In the genomic region with DNA sequence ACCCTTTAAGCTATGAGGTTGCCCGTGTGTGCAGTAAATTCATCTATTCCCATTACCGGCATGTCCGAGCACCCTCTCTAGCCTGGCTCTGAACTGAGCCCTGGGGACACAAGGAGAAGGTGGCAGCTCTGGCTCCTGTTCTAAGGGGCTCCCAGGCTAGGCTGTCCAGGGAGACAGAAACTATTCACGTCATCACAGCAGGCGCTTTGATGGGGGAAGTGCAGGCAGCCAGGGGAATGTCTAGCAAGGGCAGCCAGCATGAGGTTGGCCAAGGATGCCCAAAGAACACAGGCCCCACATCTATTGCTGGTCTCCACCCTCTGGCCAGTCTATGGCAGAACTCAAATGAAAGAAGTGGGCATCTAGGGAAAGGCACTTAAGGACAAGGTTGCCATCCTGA, we compare ENCODE assay signal across 8 mouse cellular contexts. TPM values are rescaled to one million over a fixed set of nuclear protein-coding genes. Genes with fewer than 3 reads are reported as not detected.
DNase-seq lines count a peak whose midpoint lies in the region; ATAC-seq and TF ChIP-seq lines count a peak whose summit lies in the region.
"Had no signal": no experiment of that assay in that cellular context is flagged by ENCODE, and none has a peak within 500 bp of the region (broad histone marks: within the 10 kb centered on the region; RNA-seq: fewer than 3 reads in every experiment).

No protein-coding gene starts in this region.

- H3K27me3 ChIP-seq in embryonic facial prominence, embryonic 11.5 days (ENCODE audit: control insufficient read depth, insufficient read depth, low read length): no peaks in the 10 kb centered on the region
- H3K27me3 ChIP-seq in heart, embryonic 13.5 days (replicated peaks): no peaks in the 10 kb centered on the region; the same call in 1 of the 2 replicates
- no peaks in the 10 kb centered on the region for H3K27me3 ChIP-seq in limb, embryonic 12.5 days

- peaks cover 14 to 40% of the 10 kb centered on the region in 2 experiments for H3K4me1 ChIP-seq in ES-E14 (ENCODE audit: control insufficient read depth in 2 of 2, insufficient read depth in 2 of 2, low read length in 2 of 2, poor library complexity in 1 of 2)
- peaks cover 26% of the 10 kb centered on the region for H3K4me1 ChIP-seq in embryonic facial prominence, embryonic 11.5 days (ENCODE audit: control insufficient read depth, insufficient read depth, low read length)
- H3K4me1 ChIP-seq in heart, embryonic 13.5 days: peaks cover 56% of the 10 kb centered on the region
- H3K4me1 ChIP-seq in limb, embryonic 12.5 days (replicated peaks): peaks cover 51% of the 10 kb centered on the region

- H3K4me3 ChIP-seq in ES-E14 (ENCODE audit: insufficient read depth in 1 of 2, low read depth in 1 of 2, low read length in 2 of 2, poor library complexity in 1 of 2, severe bottlenecking in 1 of 2): no peak overlapping the region
- H3K4me3 ChIP-seq in embryonic facial prominence, embryonic 11.5 days (ENCODE audit: low read depth, low read length): no peak overlapping the region; the same call in 1 of the 2 replicates
- no peak overlapping the region for H3K4me3 ChIP-seq in heart, embryonic 13.5 days
- no peak overlapping the region for H3K4me3 ChIP-seq in limb, embryonic 12.5 days (replicated peaks)

- WGBS in embryonic facial prominence, embryonic 11.5 days: 76% methylated on average over 5 of the region's 5 CpGs
- WGBS in heart, embryonic 13.5 days: 64% methylated on average over 5 of the region's 5 CpGs
- 79% methylated on average over 5 of the region's 5 CpGs for WGBS in limb, embryonic 12.5 days

- no peak for ATAC-seq in embryonic facial prominence, embryonic 11.5 days (replicated peaks; ENCODE audit: insufficient number of reproducible peaks, low FRiP score, low TSS enrichment, low read depth)
- no peak for ATAC-seq in heart, embryonic 13.5 days (ENCODE audit: extremely low read depth, insufficient number of reproducible peaks, low FRiP score, low TSS enrichment)
- ATAC-seq in limb, embryonic 12.5 days (ENCODE audit: insufficient number of reproducible peaks, insufficient read depth, low FRiP score, low TSS enrichment, low read depth): no peak

- in situ Hi-C loops in ES-E14 (cut with MboI; ENCODE audit: low sequenced_read_pairs in 2 of 2, unreplicated experiment in 2 of 2): no loop called here

- H3K9ac ChIP-seq in ES-E14 (ENCODE audit: insufficient read depth, low read depth, low read length, poor library complexity, severe bottlenecking): peak overlapping the region; percentile 11; the same call in 1 of the 2 replicates
- no peak overlapping the region; the same call in 1 of the 2 replicates for H3K9ac ChIP-seq in embryonic facial prominence, embryonic 11.5 days (replicated peaks; ENCODE audit: low read length)
- peak overlapping the region; percentile 52 for H3K9ac ChIP-seq in heart, embryonic 13.5 days
- peak overlapping the region; percentile 31; the same call in 1 of the 2 replicates for H3K9ac ChIP-seq in limb, embryonic 12.5 days (replicated peaks)

- peaks cover 22% of the 10 kb centered on the region for H3K36me3 ChIP-seq in ES-E14 (ENCODE audit: control insufficient read depth, insufficient read depth, low read length, poor library complexity, severe bottlenecking)
- peaks cover 5% of the 10 kb centered on the region for H3K36me3 ChIP-seq in embryonic facial prominence, embryonic 11.5 days (replicated peaks; ENCODE audit: control insufficient read depth, insufficient read depth, low read depth, low read length)
- H3K36me3 ChIP-seq in heart, embryonic 13.5 days: peaks cover 39% of the 10 kb centered on the region
- H3K36me3 ChIP-seq in limb, embryonic 12.5 days: peaks cover 57% of the 10 kb centered on the region

- DNase-seq in ES-E14 (ENCODE audit: low read depth, low spot score): no peak
- no peak for DNase-seq in embryonic facial prominence, embryonic 11.5 days (ENCODE audit: low spot score)
- no peak for DNase-seq in gastrocnemius, postnatal 10 days
- DNase-seq in right cerebral cortex, adult 2 months (ENCODE audit: low spot score in 2 of 2): no peak
- no peak for DNase-seq in testis, postnatal 14 days (ENCODE audit: low spot score)
- DNase-seq: thymus, postnatal 4 days had no signal

- H3K9me3 ChIP-seq in ES-E14 (ENCODE audit: control insufficient read depth, insufficient read depth, low read depth, low read length): no peaks in the 10 kb centered on the region
- H3K9me3 ChIP-seq in embryonic facial prominence, embryonic 11.5 days (replicated peaks; ENCODE audit: control insufficient read depth, low read length): no peaks in the 10 kb centered on the region
- no peaks in the 10 kb centered on the region for H3K9me3 ChIP-seq in heart, embryonic 13.5 days
- no peaks in the 10 kb centered on the region for H3K9me3 ChIP-seq in limb, embryonic 12.5 days

- H3K4me2 ChIP-seq in embryonic facial prominence, embryonic 11.5 days (ENCODE audit: low read depth, low read length): peak overlapping the region; percentile 19; the same call in 1 of the 2 replicates
- no peak overlapping the region; the same call in 1 of the 2 replicates for H3K4me2 ChIP-seq in heart, embryonic 13.5 days
- H3K4me2 ChIP-seq in limb, embryonic 12.5 days: no peak overlapping the region

- H3K27ac ChIP-seq in ES-E14 (ENCODE audit: insufficient read depth, low read depth, low read length, poor library complexity, severe bottlenecking): no peak overlapping the region
- H3K27ac ChIP-seq in embryonic facial prominence, embryonic 11.5 days (replicated peaks; ENCODE audit: low read depth, low read length): no peak overlapping the region
- 0 out of 2 replicates have a peak overlapping the region, but pooled peaks have one; percentile 84 for H3K27ac ChIP-seq in heart, embryonic 13.5 days (replicated peaks)
- no peak overlapping the region for H3K27ac ChIP-seq in limb, embryonic 12.5 days

TF ChIP-seq in ES-E14, 5 proteins besides CTCF, POLR2A, EP300 and RAD21:
- no peak for TF ChIP-seq ZC3H11A (IDR thresholded peaks at IDR 0.05; ENCODE audit: borderline replicate concordance, low read depth, low read length)
- no peak for TF ChIP-seq HCFC1 (IDR thresholded peaks at IDR 0.05; ENCODE audit: borderline replicate concordance, insufficient read depth, low read length)
- no peak for TF ChIP-seq MAFK (IDR thresholded peaks at IDR 0.05; ENCODE audit: insufficient read depth, low read depth, low read length)
- no peak for TF ChIP-seq ZNF384 (IDR thresholded peaks at IDR 0.05; ENCODE audit: low read depth, low read length)
- no peak for TF ChIP-seq CHD2 (IDR thresholded peaks at IDR 0.05; ENCODE audit: low read depth, low read length)

RNA-seq across cellular contexts. Expression of a gene that starts 4.8 kb away (rescaled TPM):
- total RNA-seq in ES-E14 (2012; rRNA removed): 140 and 176 TPM in 2 replicates
- 165 and 189 TPM in 2 replicates for polyA plus RNA-seq in embryonic facial prominence, embryonic 11.5 days (2014; fragmentation: Nextera tagmentation; extraction: Ambion mirVana)
- 82.0 and 85.0 TPM in 2 replicates for polyA plus RNA-seq in heart, embryonic 13.5 days (2015; fragmentation: Nextera tagmentation; extraction: Ambion mirVana)
- 172 and 176 TPM in 2 replicates for polyA plus RNA-seq in limb, embryonic 12.5 days (2016; fragmentation: Nextera tagmentation; extraction: Ambion mirVana)
- total RNA-seq in gastrocnemius, postnatal 10 days (2021): 10 to 100 TPM; 54.2 to 68.2 TPM

RNA-seq across cellular contexts. Expression of a gene that starts 7.8 kb away (rescaled TPM):
- 0.22 and 0.58 TPM in 2 replicates for total RNA-seq in ES-E14 (2012; rRNA removed)
- 0.10 and 0.31 TPM in 2 replicates for polyA plus RNA-seq in embryonic facial prominence, embryonic 11.5 days (2014; fragmentation: Nextera tagmentation; extraction: Ambion mirVana)
- 0.19 and 0.31 TPM in 2 replicates for polyA plus RNA-seq in heart, embryonic 13.5 days (2015; fragmentation: Nextera tagmentation; extraction: Ambion mirVana)
- 0.65 and 0.90 TPM in 2 replicates for polyA plus RNA-seq in limb, embryonic 12.5 days (2016; fragmentation: Nextera tagmentation; extraction: Ambion mirVana)
- under 1 TPM; 0.19 to 0.52 TPM for total RNA-seq in gastrocnemius, postnatal 10 days (2021)

RNA-seq across cellular contexts. Expression of a gene that starts 10.4 kb away (rescaled TPM):
- total RNA-seq in ES-E14 (2012; rRNA removed): 23.0 and 55.6 TPM in 2 replicates
- 41.9 and 43.5 TPM in 2 replicates for polyA plus RNA-seq in embryonic facial prominence, embryonic 11.5 days (2014; fragmentation: Nextera tagmentation; extraction: Ambion mirVana)
- polyA plus RNA-seq in heart, embryonic 13.5 days (2015; fragmentation: Nextera tagmentation; extraction: Ambion mirVana): 44.8 and 53.3 TPM in 2 replicates
- polyA plus RNA-seq in limb, embryonic 12.5 days (2016; fragmentation: Nextera tagmentation; extraction: Ambion mirVana): 56.0 and 57.8 TPM in 2 replicates
- total RNA-seq in gastrocnemius, postnatal 10 days (2021): 10 to 100 TPM; 13.5 to 15.3 TPM

RNA-seq across cellular contexts. Expression of a gene that starts 10.7 kb away (rescaled TPM):
- total RNA-seq in ES-E14 (2012; rRNA removed): 1.9 and 4.2 TPM in 2 replicates
- 4.9 and 8.8 TPM in 2 replicates for polyA plus RNA-seq in embryonic facial prominence, embryonic 11.5 days (2014; fragmentation: Nextera tagmentation; extraction: Ambion mirVana)
- polyA plus RNA-seq in heart, embryonic 13.5 days (2015; fragmentation: Nextera tagmentation; extraction: Ambion mirVana): 7.4 and 7.7 TPM in 2 replicates
- 10.6 and 16.1 TPM in 2 replicates for polyA plus RNA-seq in limb, embryonic 12.5 days (2016; fragmentation: Nextera tagmentation; extraction: Ambion mirVana)
- 1 to 10 TPM; 6.3 to 7.5 TPM for total RNA-seq in gastrocnemius, postnatal 10 days (2021)

RNA-seq across cellular contexts. Expression of a gene that starts 17.8 kb away (rescaled TPM):
- 187 and 223 TPM in 2 replicates for total RNA-seq in ES-E14 (2012; rRNA removed)
- 43.2 and 48.6 TPM in 2 replicates for polyA plus RNA-seq in embryonic facial prominence, embryonic 11.5 days (2014; fragmentation: Nextera tagmentation; extraction: Ambion mirVana)
- 29.2 and 29.7 TPM in 2 replicates for polyA plus RNA-seq in heart, embryonic 13.5 days (2015; fragmentation: Nextera tagmentation; extraction: Ambion mirVana)
- 59.0 and 61.1 TPM in 2 replicates for polyA plus RNA-seq in limb, embryonic 12.5 days (2016; fragmentation: Nextera tagmentation; extraction: Ambion mirVana)
- total RNA-seq in gastrocnemius, postnatal 10 days (2021): 10 to 100 TPM; 17.7 to 19.4 TPM
